Mouse (Mus musculus): ENCODE results near the gene Rps26. TPM values are rescaled to one million over a fixed set of nuclear protein-coding genes. Genes with fewer than 3 reads are reported as not detected.
"Not testable (repeated sequence)": the region's sequence is repeated elsewhere in the genome, so short reads cannot be mapped to it uniquely, and the experiment has no call there.

The Rps26 gene
- total RNA-seq, 2 experiments from 2014 or later: 883 to 2,075 TPM

GRCm38 (mm10) chr10:128642749-128643148 is 16.2 kb upstream of the Rps26 start:
- ATAC-seq (replicated peaks; ENCODE audit: poor library complexity): no peak

GRCm38 (mm10) chr10:128641871-128642270 is 15.3 kb upstream of the Rps26 start:
- no peak for ATAC-seq (replicated peaks; ENCODE audit: poor library complexity)

GRCm38 (mm10) chr10:128640891-128641290 is 14.3 kb upstream of the Rps26 start:
- ATAC-seq (replicated peaks; ENCODE audit: poor library complexity): no peak

- no peak for ATAC-seq (replicated peaks; ENCODE audit: poor library complexity)
Measured at GRCm38 (mm10) chr10:128639999-128640398, 13.5 kb upstream of the Rps26 start.

GRCm38 (mm10) chr10:128637011-128637410 is 10.5 kb upstream of the Rps26 start:
- ATAC-seq (replicated peaks; ENCODE audit: poor library complexity): peak; percentile 67

- peak; percentile 71 for ATAC-seq (replicated peaks; ENCODE audit: poor library complexity)
Measured at GRCm38 (mm10) chr10:128636561-128636960, 10.0 kb upstream of the Rps26 start.

- ATAC-seq (replicated peaks; ENCODE audit: poor library complexity): no peak
Measured at GRCm38 (mm10) chr10:128635697-128636096, 9.2 kb upstream of the Rps26 start.

GRCm38 (mm10) chr10:128631571-128631970 is 5.0 kb upstream of the Rps26 start:
- ATAC-seq (replicated peaks; ENCODE audit: poor library complexity): no peak

- ATAC-seq (replicated peaks; ENCODE audit: poor library complexity): not testable (repeated sequence)
Measured at GRCm38 (mm10) chr10:128630306-128630705, 3.8 kb upstream of the Rps26 start.

- no peak for ATAC-seq (replicated peaks; ENCODE audit: poor library complexity)
Measured at GRCm38 (mm10) chr10:128629746-128630145, 3.2 kb upstream of the Rps26 start.

- ATAC-seq (replicated peaks; ENCODE audit: poor library complexity): peak; percentile 32
Measured at GRCm38 (mm10) chr10:128627398-128628317, 1.1 kb upstream of the Rps26 start.

GRCm38 (mm10) chr10:128625287-128625894 is 1.2 kb downstream of the Rps26 start:
- ATAC-seq (replicated peaks; ENCODE audit: poor library complexity): peak; percentile 33

- not testable (repeated sequence) for ATAC-seq (replicated peaks; ENCODE audit: poor library complexity)
Measured at GRCm38 (mm10) chr10:128623106-128623613, 3.4 kb downstream of the Rps26 start.

GRCm38 (mm10) chr10:128622702-128623101 is 3.8 kb downstream of the Rps26 start:
- ATAC-seq (replicated peaks; ENCODE audit: poor library complexity): no peak

GRCm38 (mm10) chr10:128621986-128622520 is 4.5 kb downstream of the Rps26 start:
- ATAC-seq (replicated peaks; ENCODE audit: poor library complexity): no peak; the same call in 1 of the 2 replicates

- ATAC-seq (replicated peaks; ENCODE audit: poor library complexity): no peak
Measured at GRCm38 (mm10) chr10:128620241-128620640, 6.3 kb downstream of the Rps26 start.

GRCm38 (mm10) chr10:128619148-128619547 is 7.4 kb downstream of the Rps26 start:
- ATAC-seq (replicated peaks; ENCODE audit: poor library complexity): not testable (repeated sequence)

GRCm38 (mm10) chr10:128618570-128618969 is 8.0 kb downstream of the Rps26 start:
- ATAC-seq (replicated peaks; ENCODE audit: poor library complexity): no peak

- ATAC-seq (replicated peaks; ENCODE audit: poor library complexity): not testable (repeated sequence)
Measured at GRCm38 (mm10) chr10:128615798-128616448, 10.6 kb downstream of the Rps26 start.

GRCm38 (mm10) chr10:128614934-128615333 is 11.6 kb downstream of the Rps26 start:
- ATAC-seq (replicated peaks; ENCODE audit: poor library complexity): no peak

- not testable (repeated sequence) for ATAC-seq (replicated peaks; ENCODE audit: poor library complexity)
Measured at GRCm38 (mm10) chr10:128613820-128614219, 12.7 kb downstream of the Rps26 start.
